Mouse (Mus musculus) heart, embryonic 11.5 days (tissue): ENCODE data around the gene Tefm. TPM values are rescaled to one million over a fixed set of nuclear protein-coding genes. Genes with fewer than 3 reads are reported as not detected.

Source experiments
- ATAC-seq: fragments of 200-750 bp; cut with Nextera tagmentation; replicated peaks from 2 replicates; pipeline ENCODE4 v1.8.0; 2017; ENCODE audit warnings: moderate library complexity; ENCODE audit not compliant: insufficient number of reproducible peaks, low FRiP score, low TSS enrichment
- H3K27ac ChIP-seq: fragments of 300-500 bp; sonication (generic); 2 replicates; pipeline ENCODE4 v1.5.1; 2014; ENCODE audit warnings: mild to moderate bottlenecking, low read depth, low read length
- H3K27me3 ChIP-seq: fragments of 300-500 bp; sonication (generic); 2 replicates; pipeline ENCODE4 v1.6.1; 2014; ENCODE audit warnings: mild to moderate bottlenecking, low read length, mixed read lengths; ENCODE audit not compliant: control insufficient read depth, insufficient read depth
- H3K36me3 ChIP-seq: fragments of 300-500 bp; sonication (generic); 2 replicates; pipeline ENCODE4 v1.6.1; 2014; ENCODE audit warnings: mild to moderate bottlenecking, low read length, moderate library complexity, mixed read lengths; ENCODE audit not compliant: control insufficient read depth, insufficient read depth
- H3K4me1 ChIP-seq: fragments of 300-500 bp; sonication (generic); 2 replicates; pipeline ENCODE4 v1.6.1; 2014; ENCODE audit warnings: low read length; ENCODE audit not compliant: control insufficient read depth, insufficient read depth
- H3K4me2 ChIP-seq: fragments of 300-500 bp; sonication (generic); 2 replicates; pipeline ENCODE4 v1.6.1; 2014; ENCODE audit warnings: mild to moderate bottlenecking, moderate library complexity
- H3K4me3 ChIP-seq: fragments of 300-500 bp; sonication (generic); 2 replicates; pipeline ENCODE4 v1.5.1; 2014; ENCODE audit warnings: low read depth, low read length
- H3K9ac ChIP-seq: fragments of 300-500 bp; sonication (generic); 2 replicates; pipeline ENCODE4 v1.6.1; 2014; ENCODE audit warnings: mild to moderate bottlenecking, low read depth, low read length, moderate library complexity
- H3K9me3 ChIP-seq: fragments of 300-500 bp; sonication (generic); replicated peaks from 2 replicates; pipeline ENCODE4 v1.6.1; 2016; ENCODE audit warnings: low read length; ENCODE audit not compliant: control insufficient read depth
- WGBS: fragments of 180-500 bp; shearing (Covaris S2); extraction: QIAGEN DNeasy Blood & Tissue Kit; methylation state at CpG from one replicate; pipeline ENCODE4 v1.1.7; 2014; ENCODE audit not compliant: insufficient replicate concordance; 5-methylcytosine and 5-hydroxymethylcytosine counted together
- polyA plus RNA-seq: library from polyadenylated mRNA; unstranded; fragments of >200 nt; fragmentation: Nextera tagmentation; extraction: Ambion mirVana; gene quantifications from 2 replicates; pipeline ENCODE4 v1.2.1, GENCODE M21; 2014

Tefm gene
- polyA plus RNA-seq, 1 experiment from 2014 or later = 31.5 TPM

DNA sequence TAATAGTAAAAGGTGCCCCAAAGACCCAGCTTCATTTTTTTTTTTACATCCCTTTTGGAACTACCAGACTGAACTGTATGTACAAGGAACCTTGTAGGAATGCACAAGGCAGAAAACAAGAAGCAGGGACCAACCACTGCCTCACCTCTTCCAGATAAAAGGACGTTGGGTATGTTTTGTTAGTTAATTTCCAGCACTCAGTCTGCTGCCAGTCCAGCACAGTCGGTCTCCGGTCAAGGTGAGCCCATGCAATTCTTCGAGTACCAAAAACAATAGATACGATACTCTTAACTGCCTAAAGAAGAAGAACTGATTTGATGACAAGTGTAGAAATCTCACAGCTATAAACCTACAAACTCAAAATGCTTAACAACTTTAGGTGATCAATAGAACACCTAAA, 4.2 kb downstream of the Tefm start:
- no peak for ATAC-seq
- Histone ChIP-seq H3K9ac (no peak overlapping the region), H3K9me3 (no peaks in the 10 kb centered on the region), H3K4me1 (0 out of 2 replicates have a peak, but pooled peaks cover under 1% of the 10 kb centered on the region), H3K4me2 (no peak overlapping the region), H3K27ac (no peak overlapping the region), H3K4me3 (no peak overlapping the region), H3K27me3 (no peaks in the 10 kb centered on the region), H3K36me3 (peaks cover 15% of the 10 kb centered on the region)
- 89% methylated on average over 5 of the region's 5 CpGs for WGBS

DNA sequence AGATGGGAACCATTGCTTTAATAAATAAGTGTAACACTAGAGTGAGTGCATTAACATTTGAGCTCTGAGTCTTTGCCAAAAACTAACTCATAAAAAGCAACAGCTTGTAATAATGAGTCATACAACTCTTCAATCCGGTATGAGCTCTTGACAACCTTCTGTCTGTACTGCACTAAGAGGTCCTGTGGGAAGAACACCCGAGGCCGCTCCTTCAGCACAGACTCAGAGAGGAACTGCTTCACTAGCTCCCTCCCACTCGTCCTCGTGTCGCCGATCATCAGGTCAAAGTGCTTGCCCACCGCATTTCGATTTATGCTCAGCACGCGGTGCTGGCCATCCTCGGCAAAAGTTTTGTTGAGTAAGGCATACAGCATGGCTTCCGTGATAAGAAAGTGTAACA, 5.2 kb downstream of the Tefm start:
- 90% methylated on average over 13 of the region's 13 CpGs for WGBS
- no peaks in the 10 kb centered on the region for H3K4me1 ChIP-seq
- H3K36me3 ChIP-seq = peaks cover 20% of the 10 kb centered on the region
- H3K4me2 ChIP-seq = no peak overlapping the region
- H3K9me3 ChIP-seq = no peaks in the 10 kb centered on the region
- no peaks in the 10 kb centered on the region for H3K27me3 ChIP-seq
- H3K9ac ChIP-seq = no peak overlapping the region
- no peak overlapping the region for H3K27ac ChIP-seq
- ATAC-seq = no peak
- H3K4me3 ChIP-seq = no peak overlapping the region

- ATAC-seq = no peak
- no peaks in the 10 kb centered on the region for H3K9me3 ChIP-seq
- no peak overlapping the region for H3K27ac ChIP-seq
- no peaks in the 10 kb centered on the region for H3K27me3 ChIP-seq
- H3K36me3 ChIP-seq = peaks cover 20% of the 10 kb centered on the region
- H3K4me2 ChIP-seq = no peak overlapping the region
- H3K9ac ChIP-seq = no peak overlapping the region
- H3K4me3 ChIP-seq = no peak overlapping the region
- 91% methylated on average over 11 of the region's 11 CpGs for WGBS
- no peaks in the 10 kb centered on the region for H3K4me1 ChIP-seq
Observed at GRCm38 (mm10) chr11:80135954-80136683, 5.9 kb downstream of the Tefm start.

- H3K36me3 ChIP-seq = peaks cover 20% of the 10 kb centered on the region
Observed at GRCm38 (mm10) chr11:80134744-80135143, 7.2 kb downstream of the Tefm start.

GRCm38 (mm10) chr11:80132050-80132449, 9.9 kb downstream of the Tefm start:
- H3K36me3 ChIP-seq = peaks cover 19% of the 10 kb centered on the region

More at GRCm38 (mm10) chr11:80134744-80135143, 7.2 kb downstream of the Tefm start:
- H3K27me3 ChIP-seq = no peaks in the 10 kb centered on the region
- H3K4me2 ChIP-seq = no peak overlapping the region
- H3K4me3 ChIP-seq = no peak overlapping the region
- H3K27ac ChIP-seq = no peak overlapping the region
- no peak overlapping the region for H3K9ac ChIP-seq
- no peaks in the 10 kb centered on the region for H3K4me1 ChIP-seq
- no peaks in the 10 kb centered on the region for H3K9me3 ChIP-seq
- ATAC-seq = no peak
- 64% methylated on average over 4 of the region's 4 CpGs for WGBS

GRCm38 (mm10) chr11:80116411-80116810, 25.6 kb downstream of the Tefm start:
- Histone ChIP-seq H3K27ac (no peak overlapping the region), H3K9ac (no peak overlapping the region), H3K4me1 (no peaks in the 10 kb centered on the region), H3K9me3 (no peaks in the 10 kb centered on the region), H3K4me3 (no peak overlapping the region), H3K36me3 (peaks cover 21% of the 10 kb centered on the region), H3K4me2 (no peak overlapping the region), H3K27me3 (no peaks in the 10 kb centered on the region)
- ATAC-seq = no peak
- 70% methylated on average over 1 of the region's 1 CpGs for WGBS

More at GRCm38 (mm10) chr11:80132050-80132449, 9.9 kb downstream of the Tefm start:
- Histone ChIP-seq H3K27ac (no peak overlapping the region), H3K27me3 (no peaks in the 10 kb centered on the region), H3K9me3 (no peaks in the 10 kb centered on the region), H3K9ac (no peak overlapping the region), H3K4me2 (no peak overlapping the region), H3K4me1 (no peaks in the 10 kb centered on the region), H3K4me3 (no peak overlapping the region)
- no peak for ATAC-seq
- WGBS = 74% methylated on average over 1 of the region's 1 CpGs

GRCm38 (mm10) chr11:80104407-80104806, 37.6 kb downstream of the Tefm start:
- 84% methylated on average over 1 of the region's 1 CpGs for whole genome bisulfite sequencing
- H3K9me3 ChIP-seq = no peaks in the 10 kb centered on the region
- H3K27ac ChIP-seq = no peak overlapping the region
- H3K36me3 ChIP-seq = peaks cover 6% of the 10 kb centered on the region; the same call in 1 of the 2 replicates
- no peak for ATAC-seq
- H3K4me1 ChIP-seq = no peaks in the 10 kb centered on the region
- no peak overlapping the region for H3K9ac ChIP-seq
- no peak overlapping the region for H3K4me2 ChIP-seq
- H3K4me3 ChIP-seq = no peak overlapping the region
- no peaks in the 10 kb centered on the region for H3K27me3 ChIP-seq

DNA sequence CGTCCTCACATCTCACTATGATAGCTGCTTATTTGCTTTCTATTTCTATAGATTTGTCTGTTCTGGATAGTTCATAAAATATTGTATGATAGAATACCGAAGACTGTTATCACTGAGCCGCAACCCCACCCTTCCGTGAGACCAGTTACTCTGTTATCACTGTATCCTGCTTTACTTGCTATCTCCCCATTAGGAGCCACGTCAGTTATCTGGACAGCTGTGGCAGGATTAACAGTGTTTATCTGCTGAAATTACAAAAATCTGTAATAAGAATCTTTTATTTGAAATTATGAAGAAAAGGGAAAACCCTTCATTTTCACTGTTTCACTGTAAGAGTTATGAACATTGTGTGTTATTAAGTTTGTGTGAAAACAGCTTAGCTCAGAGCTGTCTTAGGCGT, 40.7 kb downstream of the Tefm start:
- no peak overlapping the region for H3K27ac ChIP-seq
- H3K36me3 ChIP-seq = peaks cover 6% of the 10 kb centered on the region; the same call in 1 of the 2 replicates
- WGBS = 72% methylated on average over 6 of the region's 6 CpGs
- no peak overlapping the region for H3K4me2 ChIP-seq
- no peak for ATAC-seq
- no peaks in the 10 kb centered on the region for H3K4me1 ChIP-seq
- no peaks in the 10 kb centered on the region for H3K9me3 ChIP-seq
- H3K9ac ChIP-seq = no peak overlapping the region
- no peaks in the 10 kb centered on the region for H3K27me3 ChIP-seq
- H3K4me3 ChIP-seq = no peak overlapping the region
